Mouse (Mus musculus): Measurements from ENCODE around the gene Max.

- TF ChIP-seq POLR2A (IDR thresholded peaks at IDR 0.05; ENCODE audit: extremely low read depth, insufficient read depth, low read length) (no peak), CTCF (IDR thresholded peaks at IDR 0.05; ENCODE audit: low read depth, low read length) (no peak)
Measured at GRCm38 (mm10) chr12:76954698-76955423, 7.1 kb downstream of the Max start.
